Mouse (Mus musculus) myocyte (in vitro differentiated cells): ENCODE data around the gene Fasn. TPM values are rescaled to one million over a fixed set of nuclear protein-coding genes. Genes with fewer than 3 reads are reported as not detected.
A peak's percentile ranks its signal among the peaks of the same experiment; 100 is the strongest.

ENCODE experiments used
- H3K27me3 ChIP-seq: one replicate; pipeline ENCODE4 v1.6.1; 2011; ENCODE audit not compliant: control insufficient read depth, insufficient read depth, insufficient read length
- H3K36me3 ChIP-seq: one replicate; pipeline ENCODE4 v1.6.1; 2011; ENCODE audit not compliant: control insufficient read depth, insufficient read depth
- H3K4me2 ChIP-seq: one replicate; pipeline ENCODE4 v1.6.1; 2011; ENCODE audit warnings: low read depth, control low read depth
- H3K4me3 ChIP-seq: one replicate; pipeline ENCODE4 v1.5.1; 2011; ENCODE audit warnings: mild to moderate bottlenecking, control low read depth, moderate library complexity
- H3K79me2 ChIP-seq: one replicate; pipeline ENCODE4 v1.6.1; 2011; ENCODE audit not compliant: control insufficient read depth, insufficient read depth
- H3ac ChIP-seq: one replicate; pipeline ENCODE4 v1.6.1; 2011; ENCODE audit not compliant: control insufficient read depth, insufficient read length
- CEBPB ChIP-seq: IDR thresholded peaks from 2 replicates; pipeline ENCODE4 v1.6.1; 2011; ENCODE audit warnings: mild to moderate bottlenecking, moderate library complexity; ENCODE audit not compliant: poor library complexity, insufficient read depth, severe bottlenecking
- E2F4 ChIP-seq: IDR thresholded peaks from one replicate; pipeline ENCODE4 v1.6.1; 2011; ENCODE audit warnings: mild to moderate bottlenecking, control low read depth, moderate library complexity; ENCODE audit not compliant: insufficient read depth
- MAX ChIP-seq: IDR thresholded peaks from one replicate; pipeline ENCODE4 v1.6.1; 2011; ENCODE audit warnings: low read depth, mild to moderate bottlenecking, control low read depth
- MYOD1 ChIP-seq, 3 experiments: IDR thresholded peaks; one replicate each; pipeline ENCODE4 v1.6.1; 2011; ENCODE audit warnings: control low read depth in 2 of 3, low read depth in 2 of 3, mild to moderate bottlenecking in 2 of 3, moderate library complexity in 1 of 3; ENCODE audit not compliant: insufficient read length in 2 of 3, control insufficient read depth in 1 of 3
- MYOG ChIP-seq, 3 experiments: IDR thresholded peaks; one replicate each; pipeline ENCODE4 v1.6.1; 2011; ENCODE audit warnings: control low read depth in 2 of 3, low read depth in 2 of 3, mild to moderate bottlenecking in 2 of 3; ENCODE audit not compliant: insufficient read length in 2 of 3, control insufficient read depth in 1 of 3, insufficient read depth in 1 of 3
- POLR2A ChIP-seq: IDR thresholded peaks from one replicate; pipeline ENCODE4 v1.6.1; 2011; ENCODE audit warnings: low read depth, mild to moderate bottlenecking, control low read depth, moderate library complexity; ENCODE audit not compliant: insufficient read length
- POLR2AphosphoS2 ChIP-seq: IDR thresholded peaks from one replicate; pipeline ENCODE4 v1.6.1; 2011; ENCODE audit warnings: low read depth, control low read depth; ENCODE audit not compliant: insufficient read length
- REST ChIP-seq: IDR thresholded peaks from one replicate; pipeline ENCODE4 v1.6.1; 2011; ENCODE audit warnings: mild to moderate bottlenecking, control low read depth, moderate library complexity; ENCODE audit not compliant: insufficient read depth, insufficient read length
- SRF ChIP-seq: IDR thresholded peaks from one replicate; pipeline ENCODE4 v1.6.1; 2011; ENCODE audit warnings: low read depth; ENCODE audit not compliant: control insufficient read depth, insufficient read length
- TCF12 ChIP-seq: IDR thresholded peaks from one replicate; pipeline ENCODE4 v1.6.1; 2011; ENCODE audit warnings: mild to moderate bottlenecking, control low read depth; ENCODE audit not compliant: poor library complexity, insufficient read depth, severe bottlenecking
- TCF3 ChIP-seq: IDR thresholded peaks from one replicate; pipeline ENCODE4 v1.6.1; 2011; ENCODE audit warnings: low read depth, control low read depth; ENCODE audit not compliant: insufficient read length
- USF1 ChIP-seq: IDR thresholded peaks from one replicate; pipeline ENCODE4 v1.6.1; 2011; ENCODE audit warnings: low read depth, mild to moderate bottlenecking, control low read depth, moderate library complexity
- polyA plus RNA-seq: library from polyadenylated mRNA; unstranded; fragments of >200 nt; fragmentation: generic; extraction: Trizol; gene quantifications from one replicate; pipeline ENCODE4 v1.2.1, GENCODE M21; 2012; ENCODE audit warnings: missing spikeins

The Fasn gene
- polyA plus RNA-seq, 1 experiment = 226 TPM

- Histone ChIP-seq H3K4me3 (no peak overlapping the region), H3K79me2 (peaks cover 54% of the 10 kb centered on the region), H3K4me2 (no peak overlapping the region), H3ac (no peak overlapping the region), H3K36me3 (peaks cover 29% of the 10 kb centered on the region), H3K27me3 (no peaks in the 10 kb centered on the region)
- TF ChIP-seq TCF3 = no peak
Measured at GRCm38 (mm10) chr11:120819556-120819955, 4.8 kb downstream of the Fasn start.

GRCm38 (mm10) chr11:120818251-120818650, 6.1 kb downstream of the Fasn start:
- Histone ChIP-seq H3K36me3 (peaks cover 29% of the 10 kb centered on the region), H3ac (no peak overlapping the region), H3K4me2 (no peak overlapping the region), H3K79me2 (peaks cover 51% of the 10 kb centered on the region), H3K27me3 (no peaks in the 10 kb centered on the region), H3K4me3 (no peak overlapping the region)
- TF ChIP-seq POLR2AphosphoS2 = peak; percentile 29
- TF ChIP-seq E2F4 = no peak

DNA sequence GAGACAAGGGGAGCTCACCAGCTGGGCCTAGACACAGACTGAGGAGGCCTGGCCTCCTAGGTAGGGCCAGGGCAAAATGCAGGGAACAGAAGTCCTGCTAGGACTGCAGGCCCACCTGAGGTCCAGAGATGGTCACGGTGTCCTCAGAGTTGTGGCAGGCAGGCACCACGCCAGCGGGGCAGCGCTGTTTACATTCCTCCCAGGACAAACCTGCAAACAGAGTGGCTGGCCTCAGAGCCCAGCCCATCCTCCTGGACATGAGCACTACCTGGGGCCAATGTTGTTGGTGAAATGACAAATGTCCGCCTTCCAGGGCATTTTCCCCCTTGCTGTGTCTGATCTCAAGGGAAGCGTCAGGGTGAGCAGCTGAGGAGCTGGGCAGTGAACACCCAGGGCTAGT, 7.0 kb downstream of the Fasn start:
- Histone ChIP-seq H3K27me3 (no peaks in the 10 kb centered on the region), H3K79me2 (peaks cover 42% of the 10 kb centered on the region), H3K4me2 (no peak overlapping the region), H3ac (no peak overlapping the region), H3K4me3 (no peak overlapping the region), H3K36me3 (peaks cover 37% of the 10 kb centered on the region)
- TF ChIP-seq MAX (no peak), SRF (no peak)

DNA sequence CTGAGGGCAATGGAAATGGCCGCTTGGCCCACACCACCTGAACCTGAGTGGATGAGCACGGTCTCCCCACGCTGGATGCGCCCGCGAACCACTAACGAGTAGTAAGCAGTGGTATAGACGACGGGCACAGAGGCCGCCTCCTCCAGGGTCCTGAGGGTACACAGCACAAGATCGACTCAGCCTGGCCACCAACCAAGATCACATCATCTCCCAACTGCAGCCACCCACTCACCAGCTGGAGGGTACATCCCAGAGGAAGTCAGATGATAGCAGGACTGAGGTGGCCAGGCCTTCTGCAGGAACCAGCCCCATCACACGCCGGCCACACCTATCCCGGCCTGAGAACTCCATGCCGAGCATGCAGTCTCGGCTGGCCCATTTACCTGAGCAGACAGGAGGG, 12.3 kb downstream of the Fasn start:
- H3K27me3 ChIP-seq = no peaks in the 10 kb centered on the region
- no peak overlapping the region for H3K4me2 ChIP-seq
- no peak overlapping the region for H3K4me3 ChIP-seq
- H3K79me2 ChIP-seq = peaks cover 2% of the 10 kb centered on the region
- peaks cover 46% of the 10 kb centered on the region for H3K36me3 ChIP-seq
- no peak overlapping the region for H3ac ChIP-seq
- TF ChIP-seq E2F4 = no peak
- TF ChIP-seq USF1 = no peak
- TF ChIP-seq POLR2A = no peak
- TF ChIP-seq MYOD1 (IDR thresholded peaks at IDR 0.05; ENCODE audit: control insufficient read depth in 1 of 3, insufficient read length in 2 of 3, low read depth in 2 of 3) = no peak
- no peak for TF ChIP-seq TCF3
- no peak for TF ChIP-seq POLR2AphosphoS2
- TF ChIP-seq MAX = no peak
- TF ChIP-seq MYOG (IDR thresholded peaks at IDR 0.05; ENCODE audit: control insufficient read depth in 1 of 3, insufficient read depth in 1 of 3, insufficient read length in 2 of 3, low read depth in 2 of 3) = no peak
- no peak for TF ChIP-seq CEBPB
- no peak for TF ChIP-seq REST
- TF ChIP-seq SRF = no peak

GRCm38 (mm10) chr11:120808010-120808409, 16.3 kb downstream of the Fasn start:
- no peak overlapping the region for H3ac ChIP-seq
- no peaks in the 10 kb centered on the region for H3K79me2 ChIP-seq
- peaks cover 47% of the 10 kb centered on the region for H3K36me3 ChIP-seq
- no peak overlapping the region for H3K4me3 ChIP-seq
- TF ChIP-seq TCF12 (no peak), MAX (no peak), SRF (no peak)
- no peaks in the 10 kb centered on the region for H3K27me3 ChIP-seq
- no peak overlapping the region for H3K4me2 ChIP-seq

GRCm38 (mm10) chr11:120805375-120806298, 18.7 kb downstream of the Fasn start:
- Histone ChIP-seq H3K27me3 (no peaks in the 10 kb centered on the region), H3ac (no peak overlapping the region), H3K36me3 (peaks cover 30% of the 10 kb centered on the region), H3K4me3 (no peak overlapping the region), H3K4me2 (no peak overlapping the region), H3K79me2 (no peaks in the 10 kb centered on the region)
- TF ChIP-seq TCF3 (no peak), TCF12 (no peak), CEBPB (no peak), E2F4 (no peak), MYOG (IDR thresholded peaks at IDR 0.05; ENCODE audit: control insufficient read depth in 1 of 3, insufficient read depth in 1 of 3, insufficient read length in 2 of 3, low read depth in 2 of 3) (no peak), REST (no peak), POLR2A (no peak), SRF (no peak), MYOD1 (IDR thresholded peaks at IDR 0.05; ENCODE audit: control insufficient read depth in 1 of 3, insufficient read length in 2 of 3, low read depth in 2 of 3) (no peak), MAX (no peak), POLR2AphosphoS2 (no peak), USF1 (no peak)
